Mouse (Mus musculus) lung, adult 2 months (tissue): ENCODE data around the gene Timm8a1.

ENCODE experiments used
- CTCF ChIP-seq: fragments of 200-500 bp; IDR thresholded peaks from 2 replicates; pipeline ENCODE4 v1.5.1; 2011; ENCODE audit warnings: mild to moderate bottlenecking, low read length, control low read depth; ENCODE audit not compliant: insufficient read depth
- POLR2A ChIP-seq: fragments of 200-500 bp; IDR thresholded peaks from 2 replicates; pipeline ENCODE4 v1.6.1; 2011; ENCODE audit warnings: low read depth, mild to moderate bottlenecking, control low read depth, low read length, borderline replicate concordance; ENCODE audit errors: extremely low read depth

DNA sequence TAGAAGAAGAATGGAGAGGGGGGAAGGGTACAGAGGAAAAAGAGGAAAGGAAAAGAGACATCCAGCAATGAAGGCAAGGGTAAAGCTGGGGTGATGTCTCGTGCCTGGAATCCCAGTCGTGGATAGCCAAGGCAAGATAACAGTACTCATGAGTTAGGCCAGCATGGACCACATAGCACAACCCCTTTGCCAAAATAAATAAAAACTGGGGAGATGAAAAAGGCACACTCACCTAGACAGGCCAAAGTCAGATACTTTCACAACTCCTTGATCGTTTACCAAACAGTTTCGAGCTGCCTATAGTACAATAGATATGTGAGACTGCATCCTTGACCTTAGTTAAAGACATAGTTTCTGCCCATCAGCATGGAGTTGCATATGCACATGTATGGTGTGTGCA lies 5.7 kb upstream of the Timm8a1 start:
- no peak for TF ChIP-seq CTCF
- TF ChIP-seq POLR2A, result no peak
